Mouse (Mus musculus): ENCODE measurements at regions not wholly inside any gene's neighbourhood (a gene's known extent, or its start where the extent isn't known, plus 50 kb on each side); places are given as distances from the start of the nearest gene placed in this dataset.
"Not testable (repeated sequence)": the region's sequence is repeated elsewhere in the genome, so short reads cannot be mapped to it uniquely, and the experiment has no call there.

GRCm38 (mm10) chr7:129764456-129764970 lies 172.8 kb downstream of the Wdr11 start:
- WGBS = 86% methylated on average over 5 of the region's 5 CpGs
- Histone ChIP-seq H3K4me1 (ENCODE audit: control insufficient read depth, insufficient read depth, low read length) (no peaks in the 10 kb centered on the region), H3K4me2 (ENCODE audit: low read depth) (no peak overlapping the region), H3K4me3 (ENCODE audit: low read depth, low read length) (no peak overlapping the region), H3K27ac (ENCODE audit: low read depth, low read length) (no peak overlapping the region), H3K9ac (ENCODE audit: low read length) (no peak overlapping the region), H3K9me3 (ENCODE audit: control insufficient read depth, low read length) (no peaks in the 10 kb centered on the region), H3K36me3 (ENCODE audit: control insufficient read depth, insufficient read depth, low read length) (no peaks in the 10 kb centered on the region), H3K27me3 (ENCODE audit: control insufficient read depth, insufficient read depth, low read length) (no peaks in the 10 kb centered on the region)
- ATAC-seq (ENCODE audit: insufficient read depth, low FRiP score, low TSS enrichment) (no peak), DNase-seq (ENCODE audit: low spot score) (no peak)

- Histone ChIP-seq H3K4me3 (ENCODE audit: low read depth, low read length) (no peak overlapping the region), H3K27ac (ENCODE audit: low read depth, low read length) (no peak overlapping the region), H3K4me1 (ENCODE audit: control insufficient read depth, insufficient read depth, low read length) (no peaks in the 10 kb centered on the region), H3K36me3 (ENCODE audit: control insufficient read depth, insufficient read depth, low read length) (no peaks in the 10 kb centered on the region), H3K9me3 (ENCODE audit: control insufficient read depth, low read length) (no peaks in the 10 kb centered on the region), H3K4me2 (ENCODE audit: low read depth) (no peak overlapping the region), H3K9ac (ENCODE audit: low read length) (no peak overlapping the region), H3K27me3 (ENCODE audit: control insufficient read depth, insufficient read depth, low read length) (no peaks in the 10 kb centered on the region)
- ATAC-seq (ENCODE audit: insufficient read depth, low FRiP score, low TSS enrichment) (no peak), DNase-seq (ENCODE audit: low spot score) (no peak)
- WGBS = 91% methylated on average over 7 of the region's 7 CpGs
Measured at GRCm38 (mm10) chr7:129765681-129766080, 174.0 kb downstream of the Wdr11 start.

- no peak for ATAC-seq (ENCODE audit: insufficient read depth, low FRiP score, low TSS enrichment)
- no peak overlapping the region for H3K27ac ChIP-seq (ENCODE audit: low read depth, low read length)
- WGBS = 84% methylated on average over 6 of the region's 6 CpGs
Measured at GRCm38 (mm10) chr7:129766087-129766834, 174.6 kb downstream of the Wdr11 start.

GRCm38 (mm10) chr7:129769673-129770072 lies 178.0 kb downstream of the Wdr11 start:
- not testable (repeated sequence) for H3K27me3 ChIP-seq (ENCODE audit: control insufficient read depth, insufficient read depth, low read length); ATAC-seq (ENCODE audit: insufficient read depth, low FRiP score, low TSS enrichment)
- WGBS = 83% methylated on average over 1 of the region's 1 CpGs

More at GRCm38 (mm10) chr7:129766087-129766834, 174.6 kb downstream of the Wdr11 start:
- DNase-seq (ENCODE audit: low spot score) = no peak
- Histone ChIP-seq H3K27me3 (ENCODE audit: control insufficient read depth, insufficient read depth, low read length) (no peaks in the 10 kb centered on the region), H3K9ac (ENCODE audit: low read length) (no peak overlapping the region), H3K9me3 (ENCODE audit: control insufficient read depth, low read length) (no peaks in the 10 kb centered on the region), H3K4me3 (ENCODE audit: low read depth, low read length) (no peak overlapping the region), H3K36me3 (ENCODE audit: control insufficient read depth, insufficient read depth, low read length) (no peaks in the 10 kb centered on the region), H3K4me2 (ENCODE audit: low read depth) (no peak overlapping the region), H3K4me1 (ENCODE audit: control insufficient read depth, insufficient read depth, low read length) (no peaks in the 10 kb centered on the region)

GRCm38 (mm10) chr7:129771876-129772275 lies 180.2 kb downstream of the Wdr11 start:
- H3K4me3 ChIP-seq (ENCODE audit: low read depth, low read length) = no peak overlapping the region
- peaks cover 7% of the 10 kb centered on the region for H3K4me1 ChIP-seq (ENCODE audit: control insufficient read depth, insufficient read depth, low read length)
- no peak overlapping the region for H3K27ac ChIP-seq (ENCODE audit: low read depth, low read length)
- no peaks in the 10 kb centered on the region for H3K27me3 ChIP-seq (ENCODE audit: control insufficient read depth, insufficient read depth, low read length)
- ATAC-seq (ENCODE audit: insufficient read depth, low FRiP score, low TSS enrichment) = no peak
- WGBS = 87% methylated on average over 2 of the region's 2 CpGs
- H3K9ac ChIP-seq (ENCODE audit: low read length) = no peak overlapping the region
- H3K4me2 ChIP-seq (ENCODE audit: low read depth) = no peak overlapping the region
- H3K36me3 ChIP-seq (ENCODE audit: control insufficient read depth, insufficient read depth, low read length) = no peaks in the 10 kb centered on the region
- H3K9me3 ChIP-seq (ENCODE audit: control insufficient read depth, low read length) = no peaks in the 10 kb centered on the region
- DNase-seq (ENCODE audit: low spot score) = no peak

More at GRCm38 (mm10) chr7:129769673-129770072, 178.0 kb downstream of the Wdr11 start:
- not testable (repeated sequence) for H3K36me3 ChIP-seq (ENCODE audit: control insufficient read depth, insufficient read depth, low read length); DNase-seq (ENCODE audit: low spot score); H3K9ac ChIP-seq (ENCODE audit: low read length); H3K4me2 ChIP-seq (ENCODE audit: low read depth); H3K9me3 ChIP-seq (ENCODE audit: control insufficient read depth, low read length); H3K4me1 ChIP-seq (ENCODE audit: control insufficient read depth, insufficient read depth, low read length); H3K27ac ChIP-seq (ENCODE audit: low read depth, low read length); H3K4me3 ChIP-seq (ENCODE audit: low read depth, low read length)

GRCm38 (mm10) chr7:129772540-129773331 lies 181.1 kb downstream of the Wdr11 start:
- ATAC-seq (ENCODE audit: insufficient read depth, low FRiP score, low TSS enrichment) = no peak
- no peak overlapping the region for H3K9ac ChIP-seq (ENCODE audit: low read length)
- peaks cover 7% of the 10 kb centered on the region for H3K4me1 ChIP-seq (ENCODE audit: control insufficient read depth, insufficient read depth, low read length)
- no peak overlapping the region for H3K4me3 ChIP-seq (ENCODE audit: low read depth, low read length)
- no peaks in the 10 kb centered on the region for H3K36me3 ChIP-seq (ENCODE audit: control insufficient read depth, insufficient read depth, low read length)
- H3K27ac ChIP-seq (ENCODE audit: low read depth, low read length) = no peak overlapping the region
- H3K4me2 ChIP-seq (ENCODE audit: low read depth) = no peak overlapping the region
- no peaks in the 10 kb centered on the region for H3K9me3 ChIP-seq (ENCODE audit: control insufficient read depth, low read length)
- 76% methylated on average over 11 of the region's 11 CpGs for WGBS
- no peak for DNase-seq (ENCODE audit: low spot score)
- H3K27me3 ChIP-seq (ENCODE audit: control insufficient read depth, insufficient read depth, low read length) = no peaks in the 10 kb centered on the region

- no peaks in the 10 kb centered on the region for H3K36me3 ChIP-seq (ENCODE audit: control insufficient read depth, insufficient read depth, low read length)
- H3K4me1 ChIP-seq (ENCODE audit: control insufficient read depth, insufficient read depth, low read length) = peaks cover 14% of the 10 kb centered on the region
- 3% methylated on average over 17 of the region's 17 CpGs for WGBS
- no peaks in the 10 kb centered on the region for H3K27me3 ChIP-seq (ENCODE audit: control insufficient read depth, insufficient read depth, low read length)
- H3K9ac ChIP-seq (ENCODE audit: low read length) = peak overlapping the region; percentile 22; the same call in 1 of the 2 replicates
- H3K4me2 ChIP-seq (ENCODE audit: low read depth) = 0 out of 2 replicates have a peak overlapping the region, but pooled peaks have one; percentile 5
- H3K4me3 ChIP-seq (ENCODE audit: low read depth, low read length) = no peak overlapping the region
- DNase-seq (ENCODE audit: low spot score) = no peak
- no peaks in the 10 kb centered on the region for H3K9me3 ChIP-seq (ENCODE audit: control insufficient read depth, low read length)
- H3K27ac ChIP-seq (ENCODE audit: low read depth, low read length) = no peak overlapping the region
- no peak for ATAC-seq (ENCODE audit: insufficient read depth, low FRiP score, low TSS enrichment)
Measured at GRCm38 (mm10) chr7:129774261-129774861, 182.7 kb downstream of the Wdr11 start.

GRCm38 (mm10) chr7:129775189-129775588 lies 183.5 kb downstream of the Wdr11 start:
- H3K36me3 ChIP-seq (ENCODE audit: control insufficient read depth, insufficient read depth, low read length) = no peaks in the 10 kb centered on the region
- no peaks in the 10 kb centered on the region for H3K9me3 ChIP-seq (ENCODE audit: control insufficient read depth, low read length)
- H3K27me3 ChIP-seq (ENCODE audit: control insufficient read depth, insufficient read depth, low read length) = no peaks in the 10 kb centered on the region
- H3K9ac ChIP-seq (ENCODE audit: low read length) = no peak overlapping the region
- no peak overlapping the region for H3K27ac ChIP-seq (ENCODE audit: low read depth, low read length)
- ATAC-seq (ENCODE audit: insufficient read depth, low FRiP score, low TSS enrichment) (no peak), DNase-seq (ENCODE audit: low spot score) (no peak)
- H3K4me2 ChIP-seq (ENCODE audit: low read depth) = no peak overlapping the region
- H3K4me1 ChIP-seq (ENCODE audit: control insufficient read depth, insufficient read depth, low read length) = peaks cover 14% of the 10 kb centered on the region
- 61% methylated on average over 11 of the region's 11 CpGs for WGBS
- no peak overlapping the region for H3K4me3 ChIP-seq (ENCODE audit: low read depth, low read length)
